Mouse (Mus musculus) right cerebral cortex, postnatal 14 days (tissue): ENCODE measurements around the gene Gars.

ENCODE experiments used
- DNase-seq: peaks from one replicate; pipeline ENCODE4 v3.0.0; 2022

Gars gene

DNA sequence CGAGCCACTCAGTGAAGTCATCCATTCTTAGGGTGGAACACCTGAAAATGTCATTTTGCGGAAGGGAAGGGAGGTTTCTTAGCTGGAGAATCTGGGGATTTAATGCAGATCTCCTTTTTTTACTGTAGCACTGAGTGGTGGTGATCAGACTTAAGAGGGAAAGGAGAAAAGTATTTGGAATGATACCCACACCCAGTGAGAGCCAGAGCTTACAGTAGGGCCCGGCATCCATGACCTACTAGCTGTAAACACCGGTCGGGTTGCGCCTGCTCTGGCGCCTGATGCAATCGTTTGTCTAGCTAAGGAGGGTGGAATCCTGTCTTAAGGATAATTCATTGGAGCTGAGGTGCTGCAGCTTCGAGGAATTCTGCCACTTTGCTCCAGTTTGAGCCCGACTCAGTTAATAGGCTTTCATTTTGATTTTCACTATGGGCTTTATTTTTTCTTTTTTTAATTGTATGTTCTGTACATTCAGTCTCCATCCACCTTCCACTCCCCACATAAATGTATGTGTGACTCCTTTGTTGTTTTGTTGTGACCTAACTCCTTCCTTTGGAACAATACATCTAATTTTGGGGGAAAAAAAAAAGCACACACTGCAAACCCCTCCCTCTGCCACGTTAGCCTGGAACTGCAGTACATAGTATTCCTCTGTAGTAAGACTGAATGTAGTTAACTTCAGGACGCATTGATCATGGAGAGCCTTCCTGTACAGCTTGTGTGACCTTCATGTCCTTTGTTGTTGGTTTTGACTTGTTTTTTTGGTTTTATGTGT is 1.1 kb downstream of the Gars start:
- no peak for DNase-seq

GRCm38 (mm10) chr6:55039446-55039783 is 1.6 kb downstream of the Gars start:
- no peak for DNase-seq

DNA sequence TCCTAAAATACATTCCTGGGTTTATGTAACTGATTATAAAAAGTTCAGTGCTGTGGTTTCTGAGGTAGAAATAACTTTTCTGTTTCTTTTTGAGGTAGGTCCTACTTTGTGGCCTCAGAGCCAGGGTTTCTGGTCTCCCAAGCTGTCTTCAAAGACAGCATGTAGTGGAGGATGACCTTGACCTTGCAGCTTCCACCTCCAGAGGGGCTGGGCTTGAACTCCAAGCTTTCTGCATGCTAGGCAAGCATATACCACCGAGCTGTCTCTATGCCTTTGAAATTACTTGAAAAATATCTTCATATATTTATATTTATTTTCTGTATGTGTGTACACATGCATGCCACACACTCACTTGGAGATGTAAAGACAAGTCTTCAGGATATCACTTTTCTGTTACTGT is 2.2 kb downstream of the Gars start:
- no peak for DNase-seq

DNA sequence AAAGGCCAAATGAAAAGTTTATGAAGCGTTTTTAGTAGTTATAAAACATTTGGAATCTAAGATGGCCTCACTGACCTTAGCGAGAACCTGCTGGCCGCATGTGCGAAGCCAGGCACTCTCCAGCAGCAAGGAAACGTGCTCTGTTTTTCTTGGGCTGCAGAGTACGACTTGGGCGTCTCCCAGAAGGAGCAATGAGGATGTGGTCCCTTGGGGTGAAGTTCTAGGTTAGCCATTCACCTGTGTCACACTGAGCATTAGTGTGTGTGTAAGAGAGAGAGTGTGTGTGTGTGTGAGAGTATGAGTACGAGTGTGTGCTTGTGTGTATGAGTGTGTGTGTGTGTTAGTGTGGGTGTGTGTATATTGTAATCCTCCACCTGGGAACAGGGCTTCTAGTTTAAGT is 5.4 kb downstream of the Gars start:
- no peak for DNase-seq

- DNase-seq: no peak
Observed at GRCm38 (mm10) chr6:55044542-55044941, 6.7 kb downstream of the Gars start.

DNA sequence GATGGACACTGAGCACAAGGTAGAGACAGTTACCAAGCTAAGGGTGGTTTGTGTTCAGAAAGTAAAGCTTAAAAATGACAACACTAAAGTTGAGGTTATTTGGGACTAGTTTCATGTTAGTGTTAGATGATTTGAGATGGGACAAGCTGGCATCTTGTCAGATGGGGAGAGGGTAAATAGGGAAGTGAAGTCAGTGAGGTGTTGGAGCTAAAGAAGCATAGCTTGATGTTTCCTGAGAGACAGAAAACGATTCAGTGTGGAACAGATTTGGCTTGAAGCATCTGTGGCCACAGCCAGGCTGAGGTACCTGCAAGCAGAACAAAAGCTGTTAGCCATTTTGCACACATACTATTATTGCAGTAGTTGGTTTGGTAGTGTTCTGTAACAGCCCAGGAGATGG is 7.5 kb downstream of the Gars start:
- DNase-seq: no peak

GRCm38 (mm10) chr6:55049186-55049585 is 11.4 kb downstream of the Gars start:
- DNase-seq: no peak

GRCm38 (mm10) chr6:55054491-55054890 is 16.7 kb downstream of the Gars start:
- DNase-seq: no peak

- no peak for DNase-seq
Observed at GRCm38 (mm10) chr6:55057427-55057826, 19.6 kb downstream of the Gars start.

DNA sequence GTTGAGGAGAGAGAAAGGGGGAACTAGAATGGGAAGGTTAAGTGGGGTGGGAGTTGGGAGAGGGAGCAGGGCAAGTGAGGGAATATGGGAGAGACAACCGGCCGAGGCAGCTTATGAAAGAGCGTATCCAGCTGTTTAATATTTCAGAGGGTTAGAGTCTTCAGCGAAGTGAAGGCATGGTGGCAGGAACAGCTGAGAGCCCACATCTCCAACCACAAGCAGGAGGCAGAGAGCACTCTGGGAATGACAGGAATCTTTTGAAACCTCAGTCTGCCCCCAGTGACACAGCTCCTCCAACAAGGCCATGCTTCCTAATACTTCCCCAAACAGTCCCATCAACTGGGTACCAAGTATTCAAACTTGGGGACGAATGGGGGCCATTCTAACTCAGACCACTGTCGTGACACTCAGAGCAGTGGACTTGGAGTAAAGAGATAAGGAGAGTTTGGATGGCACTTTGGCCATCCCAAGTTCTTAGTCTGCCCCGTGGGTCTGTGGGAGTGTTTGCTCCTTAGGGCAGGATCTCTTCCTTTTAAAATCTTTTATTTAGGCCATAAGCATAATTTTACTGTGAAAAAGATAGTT is 22.5 kb downstream of the Gars start:
- DNase-seq: no peak

- DNase-seq: no peak
Observed at GRCm38 (mm10) chr6:55061328-55061727, 23.5 kb downstream of the Gars start.

GRCm38 (mm10) chr6:55062200-55062599 is 24.4 kb downstream of the Gars start:
- no peak for DNase-seq

DNA sequence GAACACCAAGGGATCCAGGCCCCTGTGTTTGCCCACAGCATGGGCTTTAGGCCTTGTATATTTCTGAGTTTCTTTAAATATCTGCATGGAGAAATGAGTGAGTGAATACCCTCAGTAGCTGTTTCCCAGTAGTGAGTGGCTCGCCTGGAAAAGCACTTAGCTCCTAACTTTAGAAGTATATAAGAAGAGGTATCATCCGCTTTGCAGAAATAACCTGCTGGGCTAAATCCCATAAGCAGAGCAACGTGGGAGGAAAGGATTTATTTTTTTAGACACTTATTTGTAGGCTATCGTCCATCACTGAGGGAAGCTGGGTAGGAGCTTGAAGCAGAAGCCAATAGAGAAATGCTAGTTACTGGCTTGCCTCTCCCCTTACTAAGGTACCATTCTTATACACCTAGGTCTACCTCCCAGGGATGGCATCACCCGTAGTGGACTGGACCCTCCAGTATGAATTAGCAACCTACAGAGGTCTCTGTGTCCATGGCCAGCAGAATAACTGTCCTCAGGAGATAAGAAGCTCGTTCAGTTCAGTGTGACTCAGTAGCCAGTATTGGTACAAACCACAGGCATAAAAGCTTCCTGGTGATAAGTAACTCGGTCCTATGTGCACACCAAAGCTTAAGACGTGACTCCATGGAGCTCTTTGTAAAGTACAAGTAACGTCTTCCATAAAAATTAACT is 26.1 kb downstream of the Gars start:
- no peak for DNase-seq

- no peak for DNase-seq
Observed at GRCm38 (mm10) chr6:55064477-55064827, 26.6 kb downstream of the Gars start.

DNA sequence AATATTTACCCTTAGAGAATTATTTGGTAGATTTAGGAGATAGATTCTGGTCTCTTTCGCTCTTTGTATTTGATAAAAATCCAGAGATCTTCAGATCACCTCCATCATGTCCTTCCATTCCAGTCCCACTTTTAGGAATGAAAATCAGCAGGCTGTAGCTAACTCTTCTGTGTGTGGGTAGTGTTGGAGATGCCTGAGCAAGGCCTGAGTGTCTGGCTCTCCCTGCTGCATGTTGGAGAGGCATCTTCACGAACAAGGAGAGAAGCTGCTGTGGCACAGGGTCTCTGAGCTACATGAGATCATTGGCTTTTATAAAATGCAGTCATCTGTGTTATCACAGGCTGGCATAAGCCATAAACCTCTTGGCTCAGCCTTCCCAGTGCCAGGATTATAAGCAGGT is 28.1 kb downstream of the Gars start:
- DNase-seq: no peak

- DNase-seq: no peak
Observed at GRCm38 (mm10) chr6:55076561-55077255, 38.9 kb downstream of the Gars start.

DNA sequence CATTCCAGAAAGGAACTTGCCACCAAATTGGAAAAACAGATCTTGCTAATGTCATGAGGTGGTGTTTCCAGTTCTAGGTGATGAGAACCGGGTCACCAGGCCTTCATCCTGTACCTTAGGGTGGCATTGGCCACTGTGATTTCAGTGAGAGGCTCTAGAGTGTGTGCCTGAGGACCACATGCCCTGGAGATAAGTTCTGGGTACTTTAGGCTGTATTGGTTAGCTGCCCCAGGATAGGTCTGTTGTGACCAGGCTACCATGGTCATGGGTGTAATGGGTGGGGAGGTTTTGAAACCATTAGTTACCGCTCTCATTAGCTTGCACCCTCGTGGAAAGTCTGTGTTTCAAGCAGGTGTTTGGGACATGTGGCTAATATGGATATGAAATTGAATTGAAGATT is 43.6 kb downstream of the Gars start:
- no peak for DNase-seq

- DNase-seq: no peak
Observed at GRCm38 (mm10) chr6:55082261-55083051, 44.6 kb downstream of the Gars start.

DNA sequence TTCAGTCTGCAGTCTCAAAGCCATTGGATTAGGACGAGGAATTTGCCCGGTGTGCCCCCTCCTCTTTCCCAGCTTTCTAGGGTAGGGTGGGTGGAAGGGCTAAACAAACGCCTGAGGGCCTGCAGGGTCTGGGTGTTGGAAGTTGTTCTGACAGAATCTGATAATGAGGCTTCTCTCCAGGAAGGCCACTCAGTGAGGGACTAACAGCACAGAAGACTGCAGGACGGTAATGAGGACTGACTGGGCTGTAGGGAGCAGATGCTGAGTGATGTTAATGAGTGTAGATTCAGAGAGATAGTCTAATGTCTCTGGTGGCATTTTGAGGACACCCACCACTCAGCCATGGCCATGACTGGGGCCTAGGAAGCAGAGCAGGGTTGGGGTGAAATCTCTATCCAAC is 49.5 kb downstream of the Gars start:
- DNase-seq: no peak

DNA sequence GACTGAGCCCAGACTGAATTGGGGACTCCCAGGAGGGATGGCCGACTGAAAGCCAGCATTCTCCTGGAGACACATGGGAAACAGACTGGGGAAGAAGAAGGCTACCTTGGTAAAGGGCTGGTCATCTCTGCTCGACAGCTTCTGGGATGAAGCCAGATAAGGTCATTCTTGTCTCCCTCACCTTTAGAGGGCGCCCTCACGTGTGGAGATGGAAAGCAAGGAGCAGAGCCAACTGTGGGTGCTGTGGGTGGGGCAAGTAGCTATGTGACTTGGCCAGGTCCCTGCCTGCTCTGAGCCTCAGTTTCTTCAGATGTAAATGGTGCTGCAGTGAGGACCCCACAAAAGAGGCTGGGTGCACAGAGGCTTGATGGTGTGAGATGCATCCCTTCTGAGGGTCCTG is 52.8 kb downstream of the Gars start:
- no peak for DNase-seq

DNA sequence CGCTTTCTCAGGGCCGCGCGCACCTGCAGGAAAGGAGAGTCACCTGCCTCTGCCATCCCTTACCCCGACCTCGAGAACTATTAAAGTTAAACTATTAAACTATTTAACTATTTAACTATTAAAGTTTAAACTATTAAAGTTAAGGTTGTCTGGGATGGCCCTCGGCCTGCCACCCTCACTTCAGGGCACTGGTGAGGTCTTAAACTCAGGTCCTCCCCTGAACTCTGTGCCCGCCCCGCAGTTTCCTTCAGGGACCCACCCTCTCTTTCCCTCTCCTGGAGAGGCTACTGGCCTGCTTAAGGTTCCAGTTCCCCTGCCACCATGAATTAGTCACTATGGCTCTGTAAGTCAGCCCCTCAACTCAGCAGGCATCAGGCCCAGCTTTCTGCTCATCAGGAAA is 53.6 kb downstream of the Gars start:
- no peak for DNase-seq

GRCm38 (mm10) chr6:55093431-55094146 is 55.8 kb downstream of the Gars start:
- DNase-seq: no peak
